Mouse (Mus musculus) hindbrain, embryonic 13.5 days (tissue): ENCODE measurements around the gene Epha10. TPM values are rescaled to one million over a fixed set of nuclear protein-coding genes. Genes with fewer than 3 reads are reported as not detected.

ENCODE experiments used
- ATAC-seq: fragments of 200-750 bp; cut with Nextera tagmentation; 2 replicates; pipeline ENCODE4 v1.8.0; 2017; ENCODE audit warnings: moderate TSS enrichment; ENCODE audit not compliant: low FRiP score
- H3K27ac ChIP-seq: fragments of 300-500 bp; sonication (generic); 2 replicates; pipeline ENCODE4 v1.5.1; 2015; ENCODE audit warnings: inconsistent platforms, mild to moderate bottlenecking, moderate library complexity
- H3K27me3 ChIP-seq: fragments of 300-500 bp; sonication (generic); 2 replicates; pipeline ENCODE4 v1.6.1; 2015; ENCODE audit warnings: mild to moderate bottlenecking, inconsistent platforms
- H3K36me3 ChIP-seq: fragments of 300-500 bp; sonication (generic); 2 replicates; pipeline ENCODE4 v1.6.1; 2015; ENCODE audit warnings: mild to moderate bottlenecking, inconsistent platforms
- H3K4me1 ChIP-seq: fragments of 300-500 bp; sonication (generic); replicated peaks from 2 replicates; pipeline ENCODE4 v1.6.1; 2015; ENCODE audit warnings: inconsistent platforms
- H3K4me2 ChIP-seq: fragments of 300-500 bp; sonication (generic); 2 replicates; pipeline ENCODE4 v1.6.1; 2015; ENCODE audit warnings: inconsistent platforms, mild to moderate bottlenecking, moderate library complexity
- H3K4me3 ChIP-seq: fragments of 300-500 bp; sonication (generic); 2 replicates; pipeline ENCODE4 v1.5.1; 2015; ENCODE audit warnings: mild to moderate bottlenecking, inconsistent platforms
- H3K9ac ChIP-seq: fragments of 300-500 bp; sonication (generic); 2 replicates; pipeline ENCODE4 v1.6.1; 2015; ENCODE audit warnings: mild to moderate bottlenecking, inconsistent platforms
- H3K9me3 ChIP-seq: fragments of 300-500 bp; sonication (generic); 2 replicates; pipeline ENCODE4 v1.6.1; 2016; ENCODE audit warnings: inconsistent platforms
- WGBS: fragments of 180-500 bp; shearing (Covaris S2); methylation state at CpG from one replicate; pipeline ENCODE4 v1.1.7; 2015; 5-methylcytosine and 5-hydroxymethylcytosine counted together
- polyA plus RNA-seq: library from polyadenylated mRNA; unstranded; fragments of >200 nt; fragmentation: Nextera tagmentation; extraction: Ambion mirVana; gene quantifications from 2 replicates; pipeline ENCODE4 v1.2.1, GENCODE M21; 2015

The Epha10 gene
- polyA plus RNA-seq: 5.4 and 6.2 TPM in 2 replicates

DNA sequence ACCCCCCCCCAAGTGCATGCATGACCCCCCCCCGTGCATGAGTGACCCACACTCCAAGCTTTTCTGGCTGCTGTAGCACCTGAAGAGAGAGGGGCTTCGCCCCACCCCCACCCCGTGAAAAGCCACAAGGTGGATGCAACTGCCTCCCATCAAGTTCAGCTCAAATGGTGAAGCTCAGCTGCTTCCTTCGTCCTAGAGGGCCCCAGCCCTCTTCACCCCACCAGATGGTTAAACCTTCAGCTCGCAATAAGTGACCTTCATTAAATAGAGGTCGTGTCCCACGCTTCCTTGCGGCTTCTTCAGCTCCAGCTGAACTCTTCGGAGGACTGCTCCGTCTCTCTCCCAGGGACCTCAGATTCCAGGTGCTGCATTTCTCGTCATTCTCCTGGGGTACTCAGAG, at the start of gene Epha10:
Epha10 (plus strand) TSS at position 301 of the 400 bp plus-strand sequence.
- Histone ChIP-seq H3K4me3 (peak within 1 kb of the TSS; percentile 52), H3K4me2 (peak within 1 kb of the TSS; percentile 66), H3K27me3 (peaks cover 56% of the 10 kb centered on the region), H3K9me3 (no peaks in the 10 kb centered on the region), H3K27ac (peak within 1 kb of the TSS; percentile 82), H3K36me3 (no peaks in the 10 kb centered on the region), H3K4me1 (peaks cover 35% of the 10 kb centered on the region), H3K9ac (peak within 1 kb of the TSS; percentile 73)
- 0 out of 2 replicates have a peak, but pooled peaks have one; percentile 1 for ATAC-seq
- WGBS: 5% methylated on average over 11 of the region's 11 CpGs

DNA sequence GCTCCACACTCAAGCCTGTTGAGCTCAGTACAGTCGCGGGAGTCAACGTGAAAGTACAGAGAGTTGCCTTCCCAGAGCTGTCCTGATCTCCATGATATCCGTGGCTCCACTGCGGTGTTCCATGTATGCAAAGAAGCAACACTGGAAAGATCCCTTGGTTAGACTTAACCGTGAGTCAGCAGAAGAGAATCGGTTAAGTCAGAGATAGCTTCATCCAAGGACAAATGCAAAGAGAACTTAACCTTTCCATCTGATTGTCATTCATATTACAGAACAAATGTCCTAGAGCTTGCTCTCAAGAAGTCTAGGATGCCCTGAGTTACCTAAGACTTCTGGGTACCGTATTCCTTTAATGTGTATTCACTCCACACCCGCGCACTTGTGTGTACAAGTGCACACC, 47.9 kb upstream of the Epha10 start:
- no peaks in the 10 kb centered on the region for H3K9me3 ChIP-seq
- ATAC-seq: no peak
- 97% methylated on average over 10 of the region's 10 CpGs for WGBS
- no peak overlapping the region for H3K27ac ChIP-seq
- H3K9ac ChIP-seq: no peak overlapping the region
- H3K4me1 ChIP-seq: no peaks in the 10 kb centered on the region
- H3K4me3 ChIP-seq: no peak overlapping the region
- no peak overlapping the region for H3K4me2 ChIP-seq
- no peaks in the 10 kb centered on the region for H3K27me3 ChIP-seq
- peaks cover 76% of the 10 kb centered on the region for H3K36me3 ChIP-seq

DNA sequence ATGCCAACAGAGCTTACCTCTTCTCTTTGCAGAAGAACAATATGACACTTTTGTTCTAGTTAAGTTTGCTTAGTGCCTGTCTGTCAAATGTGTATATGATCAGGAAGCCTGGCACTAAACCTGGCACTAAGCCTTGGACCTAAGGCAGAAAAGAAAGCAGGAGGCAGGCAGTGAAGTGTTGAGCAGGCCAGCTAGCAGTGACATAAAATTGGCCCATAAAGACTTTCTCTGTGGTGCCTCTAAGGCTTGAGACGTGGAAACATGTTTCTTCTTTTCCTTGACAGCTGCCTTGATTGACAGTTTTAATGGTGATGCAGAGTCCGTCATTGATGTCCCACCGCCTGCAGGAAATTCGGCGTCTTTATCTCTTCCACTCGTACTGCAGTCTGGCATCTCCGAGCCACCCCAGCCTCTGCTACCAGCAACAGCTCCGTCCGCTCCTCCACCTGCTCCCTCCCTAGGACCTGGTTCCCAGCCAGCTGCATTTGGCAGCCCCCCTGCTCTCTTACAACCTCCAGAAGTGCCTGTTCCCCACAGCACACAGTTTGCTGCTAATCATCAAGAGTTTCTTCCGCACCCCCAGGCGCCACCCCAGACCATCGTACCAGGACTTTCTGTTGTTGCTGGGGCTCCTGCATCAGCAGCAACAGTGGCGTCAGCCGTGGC, 42.5 kb upstream of the Epha10 start:
- Histone ChIP-seq H3K27ac (no peak overlapping the region), H3K9me3 (no peaks in the 10 kb centered on the region), H3K4me1 (no peaks in the 10 kb centered on the region), H3K9ac (no peak overlapping the region), H3K27me3 (no peaks in the 10 kb centered on the region), H3K36me3 (peaks cover 74% of the 10 kb centered on the region), H3K4me2 (no peak overlapping the region), H3K4me3 (no peak overlapping the region)
- 87% methylated on average over 14 of the region's 14 CpGs for WGBS
- ATAC-seq: no peak

DNA sequence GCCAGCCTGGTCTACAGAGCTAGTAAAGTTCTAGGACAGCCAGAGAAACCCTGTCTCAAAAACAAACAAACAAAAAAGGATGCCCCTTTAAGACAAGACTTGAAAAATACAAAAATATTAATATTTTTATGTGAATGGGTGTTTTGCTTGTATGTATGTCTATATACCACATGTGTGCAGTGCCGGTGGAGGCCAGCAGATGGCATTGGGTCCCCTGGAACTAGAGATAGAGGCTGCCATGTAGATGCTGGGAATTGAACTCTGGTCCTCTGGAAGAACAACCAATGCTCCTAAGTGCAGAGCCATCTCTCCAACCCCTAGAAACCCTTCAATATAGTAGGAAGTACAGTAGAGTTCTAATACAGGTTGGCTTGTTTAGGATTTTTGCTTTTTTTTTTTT, 39.7 kb upstream of the Epha10 start:
- Histone ChIP-seq H3K4me3 (no peak overlapping the region), H3K9me3 (no peaks in the 10 kb centered on the region), H3K9ac (no peak overlapping the region), H3K27ac (no peak overlapping the region), H3K4me1 (no peaks in the 10 kb centered on the region; the same call in 1 of the 2 replicates), H3K4me2 (no peak overlapping the region), H3K36me3 (peaks cover 71% of the 10 kb centered on the region), H3K27me3 (no peaks in the 10 kb centered on the region)
- ATAC-seq: no peak
- 97% methylated on average over 1 of the region's 1 CpGs for WGBS

DNA sequence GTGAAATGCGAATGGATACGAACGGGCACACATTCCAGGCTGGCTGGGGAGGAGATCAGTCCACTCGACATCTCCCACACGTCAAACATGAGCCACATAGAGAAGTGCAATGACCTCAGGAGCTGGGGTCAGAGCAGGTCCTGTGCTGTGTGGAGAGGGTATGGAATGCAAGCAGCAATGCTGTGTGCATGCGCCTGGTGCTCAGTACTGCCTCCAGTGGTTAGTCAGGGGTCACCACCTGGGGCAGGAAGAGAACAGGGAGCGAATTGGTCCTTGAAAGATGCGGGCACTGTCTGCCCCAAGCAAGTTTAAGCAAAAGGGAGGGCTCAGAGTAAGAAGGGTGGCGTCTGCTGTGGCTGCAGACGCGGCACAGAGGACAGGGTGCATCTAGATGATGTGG, 37.2 kb upstream of the Epha10 start:
- Histone ChIP-seq H3K4me3 (no peak overlapping the region), H3K9ac (no peak overlapping the region), H3K4me1 (peaks cover 15% of the 10 kb centered on the region), H3K27me3 (no peaks in the 10 kb centered on the region), H3K9me3 (no peaks in the 10 kb centered on the region), H3K27ac (no peak overlapping the region), H3K4me2 (no peak overlapping the region), H3K36me3 (peaks cover 55% of the 10 kb centered on the region)
- peak; percentile 40; the same call in 1 of the 2 replicates for ATAC-seq
- WGBS: 54% methylated on average over 11 of the region's 11 CpGs

DNA sequence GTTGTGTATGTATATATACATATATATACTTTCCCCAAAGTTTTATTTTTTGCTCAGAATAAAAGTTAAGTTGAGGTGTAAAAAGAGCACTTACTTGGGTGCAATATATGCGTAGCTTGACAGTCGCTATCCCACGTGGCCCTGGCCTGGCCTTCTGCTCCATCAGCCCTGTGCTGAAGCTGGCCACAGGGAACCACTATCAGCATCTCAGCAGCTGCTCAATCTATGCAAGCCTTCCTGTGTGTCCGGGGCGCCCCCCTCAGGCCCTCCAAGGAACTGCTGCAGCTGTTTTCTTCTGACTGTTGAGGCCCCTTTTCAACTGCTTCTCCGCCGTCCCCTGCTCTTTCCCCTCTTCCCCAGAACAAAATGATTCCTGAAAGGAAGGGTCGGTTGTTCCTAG, 33.1 kb upstream of the Epha10 start:
- H3K4me1 ChIP-seq: peaks cover 40% of the 10 kb centered on the region
- H3K27ac ChIP-seq: peak overlapping the region; percentile 60; the same call in 1 of the 2 replicates
- H3K4me2 ChIP-seq: no peak overlapping the region
- H3K9ac ChIP-seq: peak overlapping the region; percentile 35; the same call in 1 of the 2 replicates
- no peaks in the 10 kb centered on the region for H3K9me3 ChIP-seq
- H3K36me3 ChIP-seq: peaks cover 24% of the 10 kb centered on the region
- no peak for ATAC-seq
- no peaks in the 10 kb centered on the region for H3K27me3 ChIP-seq
- H3K4me3 ChIP-seq: no peak overlapping the region
- 4% methylated on average over 8 of the region's 8 CpGs for WGBS

DNA sequence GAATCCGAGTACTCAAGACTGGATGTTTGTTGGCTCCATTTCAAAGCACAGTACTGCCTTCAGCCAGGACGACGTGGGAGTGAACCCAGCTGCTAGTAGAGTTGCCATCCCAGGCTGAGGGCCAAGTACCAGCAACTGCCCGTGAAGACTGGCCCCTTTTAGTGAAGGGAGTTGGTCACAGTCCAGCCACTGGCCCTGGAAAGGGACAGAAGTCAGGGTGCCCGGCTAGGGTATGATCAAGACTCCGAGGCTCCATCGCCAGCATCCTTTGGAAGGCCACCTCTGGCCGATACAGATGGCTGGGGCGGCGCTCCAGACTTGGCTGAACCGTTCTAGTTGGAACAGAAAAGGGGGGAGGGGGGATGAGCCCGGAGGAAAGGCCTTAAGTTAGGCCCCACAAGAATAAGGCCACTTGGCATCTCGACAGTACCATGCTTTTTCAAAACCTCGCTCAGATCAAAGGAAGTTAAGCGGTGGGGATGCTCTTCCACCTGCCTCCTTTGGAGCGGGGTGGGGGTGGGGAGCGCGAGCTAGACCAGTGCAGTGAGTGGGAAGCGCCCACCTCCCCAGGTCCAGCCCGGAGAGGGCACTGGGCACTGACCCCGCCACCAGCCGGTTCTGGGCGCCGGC, 31.0 kb upstream of the Epha10 start:
- Histone ChIP-seq H3K9me3 (no peaks in the 10 kb centered on the region), H3K9ac (peak overlapping the region; percentile 92), H3K4me2 (peak overlapping the region; percentile 87), H3K27ac (peak overlapping the region; percentile 97), H3K27me3 (no peaks in the 10 kb centered on the region), H3K36me3 (peaks cover 24% of the 10 kb centered on the region), H3K4me3 (peak overlapping the region; percentile 99), H3K4me1 (peaks cover 47% of the 10 kb centered on the region)
- ATAC-seq: peak; percentile 50
- 2% methylated on average over 24 of the region's 24 CpGs for WGBS

DNA sequence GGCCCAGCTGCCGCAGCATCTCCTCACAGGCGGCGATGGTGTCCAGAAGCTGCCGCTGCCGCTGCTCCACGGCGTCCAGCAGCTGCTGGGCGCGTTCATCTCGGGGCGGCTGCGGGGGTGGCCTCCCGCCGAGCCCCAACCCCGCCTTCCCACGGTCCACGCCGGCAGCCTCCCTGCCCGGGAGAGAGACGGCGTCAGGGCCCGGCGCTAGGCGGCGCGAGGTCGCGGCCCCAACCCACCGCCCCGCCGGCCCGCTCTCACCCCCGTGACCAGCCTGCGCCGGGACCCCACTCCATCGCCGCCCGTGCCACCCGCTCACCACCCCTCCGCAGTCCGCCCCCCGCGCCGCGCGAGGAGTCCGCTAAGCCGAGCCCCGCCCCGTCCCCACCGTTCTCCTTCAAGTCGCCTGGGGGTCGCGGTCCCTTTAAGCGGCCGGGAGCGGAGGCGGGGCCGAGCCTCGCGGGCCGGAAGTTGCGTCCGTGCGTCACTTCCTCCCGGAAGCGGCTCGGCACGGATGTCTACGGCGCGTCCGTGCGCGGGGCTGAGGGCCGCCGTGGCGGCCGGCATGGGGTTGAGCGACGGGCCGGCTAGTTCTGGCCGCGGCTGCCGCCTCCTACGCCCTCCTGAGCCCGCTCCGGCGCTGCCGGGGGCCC, 30.3 kb upstream of the Epha10 start, which contains the start of gene Yrdc:
Yrdc (plus strand) TSS at position 419 of the 653 bp plus-strand sequence.
- peaks cover 47% of the 10 kb centered on the region for H3K4me1 ChIP-seq
- no peaks in the 10 kb centered on the region for H3K9me3 ChIP-seq
- peak within 1 kb of the TSS; percentile 92 for H3K9ac ChIP-seq
- peaks cover 24% of the 10 kb centered on the region for H3K36me3 ChIP-seq
- H3K27me3 ChIP-seq: no peaks in the 10 kb centered on the region
- H3K27ac ChIP-seq: peak within 1 kb of the TSS; percentile 97
- 1% methylated on average over 61 of the region's 90 CpGs for WGBS
- peak; percentile 94 for ATAC-seq
- H3K4me2 ChIP-seq: peak within 1 kb of the TSS; percentile 96
- peak within 1 kb of the TSS; percentile 99 for H3K4me3 ChIP-seq

DNA sequence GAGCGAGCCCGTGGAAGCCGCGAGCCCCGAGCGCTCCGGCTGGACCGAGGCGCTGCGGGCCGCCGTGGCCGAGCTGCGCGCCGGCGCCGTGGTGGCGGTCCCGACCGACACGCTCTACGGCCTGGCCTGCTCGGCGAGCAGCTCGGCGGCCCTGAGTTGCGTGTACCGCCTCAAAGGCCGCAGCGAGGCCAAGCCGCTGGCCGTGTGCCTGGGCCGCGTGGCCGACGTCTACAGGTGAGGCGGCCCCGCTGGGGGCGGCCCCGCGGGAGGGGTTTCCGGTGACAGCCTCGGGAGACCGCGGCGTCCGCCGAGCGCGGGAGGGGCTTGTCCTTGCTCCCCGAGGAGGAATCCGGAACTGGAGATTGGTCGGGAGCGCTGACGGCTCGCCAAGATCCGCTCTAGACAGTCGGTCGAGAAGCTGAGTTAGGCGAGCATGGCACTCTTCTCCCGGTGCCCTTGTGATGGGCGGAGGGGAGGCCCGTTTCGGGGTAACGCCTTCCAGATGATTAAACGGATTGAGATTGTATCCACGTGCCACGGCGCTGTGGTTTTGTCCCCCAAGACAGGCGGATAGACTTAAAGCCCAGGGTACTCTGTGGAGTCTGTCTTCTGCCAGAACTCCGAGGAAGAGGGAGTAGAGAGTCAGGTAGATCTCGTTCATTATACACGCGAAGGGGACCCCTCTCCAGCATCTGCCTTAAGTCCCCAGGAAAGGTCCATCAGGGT, 29.6 kb upstream of the Epha10 start, which contains the start of gene 1110065P20Rik:
1110065P20Rik (minus strand) TSS at position 264 of the 726 bp plus-strand sequence.
- Histone ChIP-seq H3K36me3 (peaks cover 30% of the 10 kb centered on the region), H3K4me3 (peak within 1 kb of the TSS; percentile 99), H3K9me3 (no peaks in the 10 kb centered on the region), H3K4me2 (peak within 1 kb of the TSS; percentile 96), H3K27ac (peak within 1 kb of the TSS; percentile 97), H3K27me3 (no peaks in the 10 kb centered on the region), H3K4me1 (peaks cover 47% of the 10 kb centered on the region), H3K9ac (peak within 1 kb of the TSS; percentile 92)
- ATAC-seq: peak; percentile 53
- WGBS: under 1% methylated on average over 75 of the region's 75 CpGs

DNA sequence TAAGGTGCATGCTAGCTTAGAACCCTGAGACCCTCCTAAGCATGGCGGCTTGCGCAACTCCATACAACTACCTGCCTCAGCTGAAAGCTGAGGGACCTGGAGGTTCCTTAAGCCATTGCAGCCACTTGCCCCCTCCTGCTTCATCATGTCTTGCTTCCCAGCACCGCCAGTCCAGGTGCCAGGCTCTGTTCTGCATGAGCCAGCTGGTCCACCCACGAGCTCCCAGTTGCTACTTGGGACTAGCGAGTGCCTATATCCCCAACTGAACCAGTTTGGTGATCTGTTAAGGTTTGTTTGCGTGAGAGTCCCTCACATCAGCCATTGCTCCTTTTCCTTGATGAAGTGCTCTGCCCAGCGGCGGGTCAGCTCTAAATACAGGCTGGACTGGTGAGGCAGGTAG, 24.4 kb upstream of the Epha10 start:
- Histone ChIP-seq H3K4me3 (no peak overlapping the region), H3K4me2 (no peak overlapping the region), H3K27ac (no peak overlapping the region), H3K9ac (no peak overlapping the region), H3K4me1 (peaks cover 34% of the 10 kb centered on the region), H3K36me3 (peaks cover 60% of the 10 kb centered on the region), H3K27me3 (no peaks in the 10 kb centered on the region), H3K9me3 (no peaks in the 10 kb centered on the region)
- 97% methylated on average over 8 of the region's 8 CpGs for WGBS
- ATAC-seq: no peak

DNA sequence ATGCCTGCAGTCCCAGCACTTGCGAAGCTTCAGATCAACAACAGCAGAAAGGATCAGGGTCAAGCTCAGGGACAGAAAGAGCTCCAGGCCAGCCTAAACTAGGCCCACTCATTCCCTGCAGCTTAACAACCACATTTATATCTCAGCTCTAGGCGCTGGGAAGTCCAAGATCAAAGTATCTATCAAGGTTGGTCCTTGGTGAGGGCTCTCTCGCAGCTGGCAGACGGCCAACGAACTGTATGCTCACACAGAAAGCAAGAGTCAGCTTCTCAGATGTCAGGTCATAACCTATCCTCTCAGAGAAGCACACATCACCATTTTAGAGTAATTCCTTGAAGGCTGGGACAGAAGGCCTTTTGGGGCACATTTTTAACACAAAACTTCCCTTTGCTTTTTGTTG, 22.3 kb upstream of the Epha10 start:
- Histone ChIP-seq H3K9ac (no peak overlapping the region), H3K4me2 (no peak overlapping the region), H3K4me1 (peaks cover 24% of the 10 kb centered on the region), H3K27ac (no peak overlapping the region), H3K9me3 (no peaks in the 10 kb centered on the region), H3K27me3 (no peaks in the 10 kb centered on the region), H3K4me3 (no peak overlapping the region), H3K36me3 (peaks cover 58% of the 10 kb centered on the region)
- ATAC-seq: no peak
- 86% methylated on average over 5 of the region's 5 CpGs for WGBS

DNA sequence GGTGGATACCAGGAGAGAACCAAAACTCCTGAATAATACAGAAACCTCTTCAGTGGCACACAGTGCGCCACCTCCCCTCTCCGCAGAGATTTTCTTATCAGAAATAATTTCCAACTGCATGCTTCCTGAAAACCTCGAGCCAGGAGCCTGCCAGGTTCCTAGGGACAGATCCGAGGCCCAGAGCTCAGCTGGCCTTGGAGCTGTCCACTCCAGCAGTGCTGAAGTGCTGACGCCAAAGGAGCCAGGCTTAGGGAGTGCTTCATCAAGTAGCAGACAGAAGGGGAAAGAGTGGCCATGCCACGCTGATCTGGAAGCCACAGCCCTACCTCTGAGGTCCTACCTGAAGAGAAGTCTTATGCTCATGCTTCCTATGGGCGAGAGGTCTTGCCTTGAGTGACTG, 20.3 kb upstream of the Epha10 start:
- Histone ChIP-seq H3K9me3 (no peaks in the 10 kb centered on the region), H3K4me3 (peak overlapping the region; percentile 84), H3K36me3 (peaks cover 40% of the 10 kb centered on the region), H3K27ac (no peak overlapping the region), H3K4me2 (peak overlapping the region; percentile 86), H3K27me3 (no peaks in the 10 kb centered on the region), H3K4me1 (peaks cover 24% of the 10 kb centered on the region), H3K9ac (peak overlapping the region; percentile 88)
- WGBS: 17% methylated on average over 7 of the region's 7 CpGs
- no peak for ATAC-seq
